Mouse (Mus musculus) erythroid progenitor cell, adult 5-6 weeks (primary cell): ENCODE measurements around the gene Ccdc144b. TPM values are rescaled to one million over a fixed set of nuclear protein-coding genes. Genes with fewer than 3 reads are reported as not detected.

Experiments used
- ATAC-seq: replicated peaks from 2 replicates; pipeline ENCODE4 v1.8.0; 2016; ENCODE audit warnings: moderate number of reproducible peaks, mild to moderate bottlenecking, moderate TSS enrichment, inconsistent platforms; ENCODE audit not compliant: poor library complexity, low FRiP score, severe bottlenecking
- total RNA-seq, 2 experiments: library from RNA; stranded (forward) in 1 of 2; stranded (reverse) in 1 of 2; fragments of 150-400 nt in 1 of 2; fragments of 186-747, 209-891 nt in 1 of 2; gene quantifications; 2 replicates each; pipeline versions ENCODE4 v1.2.3 to v1.2.4; 2015 to 2017; ENCODE audit warnings: low replicate concordance in 2 of 2

Ccdc144b gene
- total RNA-seq, 2 experiments from 2014 or later = not detected

- ATAC-seq = no peak
Measured at GRCm38 (mm10) chr3:35963921-35964320, 89.4 kb downstream of the Ccdc144b start.

DNA sequence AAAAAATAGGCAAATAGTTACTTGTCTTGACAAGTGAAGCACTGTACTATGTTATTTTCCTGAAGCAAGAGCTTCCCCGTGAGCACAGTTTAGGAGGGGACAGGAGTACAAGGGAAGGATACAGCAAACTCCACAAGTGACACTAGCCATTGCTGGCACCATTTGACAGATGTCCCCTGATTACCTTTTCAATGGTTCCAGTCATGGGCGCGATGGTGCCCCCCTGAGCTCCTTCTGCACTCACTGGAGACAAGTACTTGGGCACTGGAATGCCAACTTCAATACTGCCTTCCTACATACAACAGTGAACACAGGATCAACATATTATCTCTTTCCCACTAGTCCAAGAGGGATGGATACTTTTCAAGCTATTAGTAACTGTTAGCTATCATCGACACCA, 89.9 kb downstream of the Ccdc144b start:
- ATAC-seq = no peak

DNA sequence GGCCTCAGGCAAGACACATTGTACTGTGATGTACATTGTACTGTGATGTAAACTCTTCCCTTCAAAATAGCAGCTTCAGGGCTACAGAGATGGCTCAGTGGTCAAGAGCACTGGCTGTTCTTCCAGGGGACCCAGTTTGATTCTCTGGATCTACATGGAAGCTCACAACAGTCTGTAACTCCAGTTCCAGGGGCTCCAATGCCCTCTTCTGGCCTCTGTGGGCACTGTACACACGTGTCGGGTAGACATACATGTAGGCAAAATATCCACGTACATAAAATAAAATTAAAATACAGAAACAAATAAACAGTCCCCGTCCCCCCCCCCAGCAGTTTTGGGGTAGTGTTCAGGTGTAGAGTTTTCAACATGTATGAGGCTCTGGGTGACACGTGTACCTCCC, 90.4 kb downstream of the Ccdc144b start:
- no peak for ATAC-seq

Other genes with a start within 250 kb of the Ccdc144b start
- gene Dcun1d1, start 116.1 kb downstream of the Ccdc144b start, total RNA-seq (2015; ENCODE audit: low replicate concordance) = 114 and 132 TPM in 2 replicates
- gene Dcun1d1, start 116.1 kb downstream of the Ccdc144b start, total RNA-seq (2017; ENCODE audit: low replicate concordance) = 152 and 181 TPM in 2 replicates
- 1.1 and 2.1 TPM in 2 replicates for gene Mccc1, start 52.9 kb downstream of the Ccdc144b start, total RNA-seq (2015; ENCODE audit: low replicate concordance)
- 2.1 and 6.3 TPM in 2 replicates for gene Mccc1, start 52.9 kb downstream of the Ccdc144b start, total RNA-seq (2017; ENCODE audit: low replicate concordance)
- 15.1 and 16.2 TPM in 2 replicates for gene Acad9, start 12.4 kb upstream of the Ccdc144b start, total RNA-seq (2015; ENCODE audit: low replicate concordance)
- gene Acad9, start 12.4 kb upstream of the Ccdc144b start, total RNA-seq (2017; ENCODE audit: low replicate concordance) = 4.5 and 22.6 TPM in 2 replicates
- gene D3Ertd254e, start 97.5 kb upstream of the Ccdc144b start, total RNA-seq (2015; ENCODE audit: low replicate concordance) = 0.84 and 1.8 TPM in 2 replicates
- 0.64 and 0.68 TPM in 2 replicates for gene D3Ertd254e, start 97.5 kb upstream of the Ccdc144b start, total RNA-seq (2017; ENCODE audit: low replicate concordance)
- gene Qrfpr, start 168.8 kb upstream of the Ccdc144b start, total RNA-seq (2015; ENCODE audit: low replicate concordance) = not detected in 2 replicates
- gene Qrfpr, start 168.8 kb upstream of the Ccdc144b start, total RNA-seq (2017; ENCODE audit: low replicate concordance) = not detected in 2 replicates